Mouse (Mus musculus): ENCODE measurements around the gene Sv2b.

GRCm38 (mm10) chr7:75281106-75281505 is 28.0 kb downstream of the Sv2b start:
- TF ChIP-seq CTCF (IDR thresholded peaks at IDR 0.05; ENCODE audit: insufficient read depth, low read length) (no peak), POLR2A (IDR thresholded peaks at IDR 0.05; ENCODE audit: borderline replicate concordance, extremely low read depth, low read depth, low read length) (no peak)
